Mouse (Mus musculus) olfactory bulb, adult 2 months (tissue): Measurements from ENCODE around the gene Ddx54. TPM values are rescaled to one million over a fixed set of nuclear protein-coding genes. Genes with fewer than 3 reads are reported as not detected.

ENCODE experiments used
- H3K27ac ChIP-seq: fragments of 200-500 bp; 2 replicates; pipeline ENCODE4 v1.5.1; 2012; ENCODE audit warnings: low read depth, low read length; ENCODE audit not compliant: insufficient read depth
- H3K4me1 ChIP-seq: fragments of 200-500 bp; 2 replicates; pipeline ENCODE4 v1.6.1; 2012; ENCODE audit warnings: low read length; ENCODE audit not compliant: control insufficient read depth, insufficient read depth
- H3K4me3 ChIP-seq: fragments of 200-500 bp; 2 replicates; pipeline ENCODE4 v1.5.1; 2012; ENCODE audit warnings: mild to moderate bottlenecking, low read depth, low read length, moderate library complexity; ENCODE audit not compliant: insufficient read depth
- CTCF ChIP-seq: fragments of 200-500 bp; IDR thresholded peaks from 2 replicates; pipeline ENCODE4 v1.5.1; 2012; ENCODE audit warnings: low read depth, mild to moderate bottlenecking, low read length, moderate library complexity; ENCODE audit not compliant: insufficient read depth
- POLR2A ChIP-seq: fragments of 200-500 bp; IDR thresholded peaks from 2 replicates; pipeline ENCODE4 v1.6.1; 2012; ENCODE audit warnings: mild to moderate bottlenecking, low read depth, low read length, moderate library complexity; ENCODE audit not compliant: insufficient read depth
- WGBS: fragments of 180-500 bp; shearing (Covaris S2); methylation state at CpG from one replicate; pipeline ENCODE4 v1.1.7; 2018; 5-methylcytosine and 5-hydroxymethylcytosine counted together
- polyA plus RNA-seq: library from polyadenylated mRNA; stranded (reverse); fragments of >200 nt; gene quantifications from 2 replicates; pipeline ENCODE4 v1.2.4, GENCODE M21; 2012; ENCODE audit warnings: low replicate concordance; ENCODE audit not compliant: missing spikeins, insufficient read depth, insufficient read length

Gene Ddx54
- polyA plus RNA-seq, 1 experiment = not detected

GRCm38 (mm10) chr5:120590356-120591010 is 22.1 kb upstream of the Ddx54 start:
- WGBS = 77% methylated on average over 16 of the region's 16 CpGs
- H3K4me1 ChIP-seq = peaks cover 10% of the 10 kb centered on the region
- H3K4me3 ChIP-seq = no peak overlapping the region
- H3K27ac ChIP-seq = no peak overlapping the region
- no peak for TF ChIP-seq POLR2A
- no peak for TF ChIP-seq CTCF

GRCm38 (mm10) chr5:120592141-120592540 is 20.4 kb upstream of the Ddx54 start:
- H3K27ac ChIP-seq = no peak overlapping the region
- no peak overlapping the region for H3K4me3 ChIP-seq
- 77% methylated on average over 7 of the region's 7 CpGs for WGBS
- TF ChIP-seq CTCF (no peak), POLR2A (no peak)
- H3K4me1 ChIP-seq = peaks cover 6% of the 10 kb centered on the region

- WGBS = 84% methylated on average over 6 of the region's 6 CpGs
- TF ChIP-seq CTCF (no peak), POLR2A (no peak)
- Histone ChIP-seq H3K4me1 (no peaks in the 10 kb centered on the region), H3K27ac (no peak overlapping the region), H3K4me3 (no peak overlapping the region)
Observed at GRCm38 (mm10) chr5:120594485-120594884, 18.1 kb upstream of the Ddx54 start.

DNA sequence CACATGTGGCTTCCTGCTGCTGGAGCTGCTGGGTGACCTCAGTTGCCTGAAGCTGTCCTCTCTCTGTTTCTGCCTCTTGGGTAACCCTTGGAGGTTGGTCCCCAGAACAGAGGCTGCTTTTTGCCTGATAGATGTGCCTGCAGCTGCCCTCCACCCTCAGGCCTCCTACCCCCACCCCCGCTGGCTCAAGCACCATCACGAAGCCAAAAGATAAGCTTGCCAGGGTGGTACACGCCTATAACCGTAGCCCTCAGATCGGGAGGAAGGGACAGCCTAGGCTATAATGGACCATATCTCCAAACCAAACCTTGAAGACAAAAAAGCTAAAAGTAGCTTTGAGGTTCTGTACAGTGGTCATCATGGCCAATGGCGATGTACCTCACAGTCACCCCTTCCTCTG is 12.9 kb upstream of the Ddx54 start:
- Histone ChIP-seq H3K27ac (no peak overlapping the region), H3K4me3 (no peak overlapping the region), H3K4me1 (no peaks in the 10 kb centered on the region)
- TF ChIP-seq POLR2A (no peak), CTCF (no peak)
- 98% methylated on average over 6 of the region's 6 CpGs for WGBS

GRCm38 (mm10) chr5:120600946-120601668 is 11.4 kb upstream of the Ddx54 start:
- Histone ChIP-seq H3K27ac (no peak overlapping the region), H3K4me1 (peaks cover 5% of the 10 kb centered on the region), H3K4me3 (no peak overlapping the region)
- TF ChIP-seq CTCF = peak; percentile 26; the same call in 1 of the 2 replicates
- TF ChIP-seq POLR2A = no peak
- 71% methylated on average over 11 of the region's 11 CpGs for WGBS

GRCm38 (mm10) chr5:120602210-120602609 is 10.3 kb upstream of the Ddx54 start:
- 96% methylated on average over 12 of the region's 12 CpGs for WGBS
- TF ChIP-seq CTCF (no peak), POLR2A (no peak)
- H3K4me1 ChIP-seq = peaks cover 5% of the 10 kb centered on the region
- H3K27ac ChIP-seq = no peak overlapping the region
- no peak overlapping the region for H3K4me3 ChIP-seq

DNA sequence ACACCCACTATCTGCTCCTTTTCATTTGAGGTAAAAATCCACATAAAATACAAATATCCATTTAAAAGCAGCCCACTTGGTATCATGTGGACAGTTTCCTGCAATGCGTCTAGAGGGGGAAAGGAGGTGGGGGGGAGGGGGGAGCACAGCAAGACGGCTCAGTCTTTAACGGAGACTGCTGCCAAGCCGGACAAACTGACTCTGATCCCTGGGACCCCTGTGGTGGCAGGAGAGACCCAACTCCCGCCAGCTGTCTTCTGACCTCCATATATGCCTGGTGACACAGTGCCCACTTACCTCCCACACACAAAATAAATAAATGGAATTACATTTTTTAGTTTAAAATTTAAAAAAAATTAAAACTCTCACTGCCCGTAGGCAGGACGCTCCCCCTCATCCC is 9.0 kb upstream of the Ddx54 start:
- H3K27ac ChIP-seq = no peak overlapping the region
- WGBS = 80% methylated on average over 7 of the region's 7 CpGs
- H3K4me3 ChIP-seq = no peak overlapping the region
- peaks cover 5% of the 10 kb centered on the region for H3K4me1 ChIP-seq
- TF ChIP-seq POLR2A (no peak), CTCF (no peak)

DNA sequence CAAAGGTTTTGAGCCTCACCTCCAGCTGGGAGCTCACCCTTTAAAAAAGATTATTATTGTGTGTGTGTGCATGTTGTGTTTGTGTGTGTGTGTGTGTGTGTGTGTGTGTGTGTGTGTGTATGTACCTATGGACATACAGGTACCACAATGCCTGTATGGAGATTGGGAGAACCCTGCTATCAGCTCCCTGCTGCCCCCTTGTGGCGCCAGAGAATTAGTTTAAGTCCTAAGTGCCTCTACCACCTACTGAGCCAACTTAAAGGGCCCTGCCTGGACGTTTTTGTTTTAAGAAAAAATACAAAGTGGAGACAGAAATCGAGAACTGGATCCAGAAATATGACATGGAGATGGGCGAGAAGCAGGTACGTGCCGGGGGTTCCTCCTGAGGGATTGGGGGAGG is 7.7 kb upstream of the Ddx54 start:
- Histone ChIP-seq H3K27ac (no peak overlapping the region), H3K4me1 (peaks cover 11% of the 10 kb centered on the region), H3K4me3 (peak overlapping the region; percentile 45)
- under 1% methylated on average over 6 of the region's 6 CpGs for WGBS
- TF ChIP-seq POLR2A = no peak
- TF ChIP-seq CTCF = peak; percentile 18; the same call in 1 of the 2 replicates

GRCm38 (mm10) chr5:120605241-120605661 is 7.3 kb upstream of the Ddx54 start:
- WGBS = 0% methylated on average over 10 of the region's 10 CpGs
- Histone ChIP-seq H3K4me3 (peak overlapping the region; percentile 45), H3K27ac (no peak overlapping the region), H3K4me1 (peaks cover 11% of the 10 kb centered on the region)
- no peak for TF ChIP-seq POLR2A
- TF ChIP-seq CTCF = 0 out of 2 replicates have a peak, but pooled peaks have one; percentile 3

GRCm38 (mm10) chr5:120605688-120606087 is 6.9 kb upstream of the Ddx54 start:
- 1% methylated on average over 8 of the region's 8 CpGs for WGBS
- Histone ChIP-seq H3K27ac (no peak overlapping the region), H3K4me3 (peak overlapping the region; percentile 45), H3K4me1 (peaks cover 11% of the 10 kb centered on the region)
- TF ChIP-seq CTCF (no peak; the same call in 1 of the 2 replicates), POLR2A (no peak)
